Mouse (Mus musculus) cerebellum, adult 18-20 months (tissue): Measurements from ENCODE around the gene Supt5.
"Not testable (repeated sequence)": the region's sequence is repeated elsewhere in the genome, so short reads cannot be mapped to it uniquely, and the experiment has no call there.

Source experiments
- DNase-seq, 2 experiments: peaks; one replicate each; pipeline ENCODE4 v3.0.0; 2021

The Supt5 gene

DNA sequence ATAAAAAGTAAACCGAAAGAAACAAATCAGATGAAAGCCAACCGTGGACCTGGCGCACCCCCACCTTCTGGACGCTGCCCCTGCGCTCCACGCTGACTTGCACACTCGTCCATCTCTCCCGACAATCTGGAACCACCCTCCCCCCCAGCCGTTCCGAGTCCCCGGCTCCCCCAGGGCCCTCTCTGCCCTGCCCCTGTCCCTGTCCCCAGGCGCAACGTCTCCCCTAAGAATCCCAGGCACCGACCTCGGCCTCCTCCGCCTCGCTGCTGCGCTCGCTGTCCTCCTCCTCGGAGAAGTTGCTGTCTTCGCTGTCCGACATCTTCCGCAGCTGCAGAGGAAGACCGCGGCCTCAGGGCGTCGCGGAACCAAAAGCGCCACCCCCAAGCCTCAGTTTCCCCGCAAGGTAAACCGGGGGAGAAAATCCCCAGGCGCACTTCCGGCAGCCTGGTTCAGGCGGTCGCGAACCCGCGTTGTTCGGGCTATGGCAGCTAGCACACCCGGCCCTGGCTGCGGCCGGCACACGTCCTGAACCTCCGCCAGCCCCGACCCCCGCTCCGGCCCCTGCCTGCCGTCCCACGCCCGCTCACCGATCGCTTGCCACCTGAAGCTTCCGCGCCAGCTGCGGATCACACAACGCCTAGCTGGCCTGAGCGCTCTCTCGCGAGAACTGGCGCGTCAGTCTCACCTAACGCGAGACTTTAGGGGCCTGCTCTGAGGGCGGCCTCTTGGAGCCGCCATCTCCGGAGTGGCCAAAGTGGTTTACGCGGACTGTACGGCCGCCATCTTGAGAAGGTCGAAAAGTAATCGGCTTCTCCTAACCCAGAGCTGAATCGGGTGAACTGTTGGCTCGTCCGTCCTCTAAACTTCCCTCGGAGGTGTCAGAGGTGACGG is at the start of gene Supt5:
TSS of gene Supt5 (minus strand) at position 639 of the 891 bp plus-strand sequence.
- DNase-seq = peak; percentile 95 to 98

DNA sequence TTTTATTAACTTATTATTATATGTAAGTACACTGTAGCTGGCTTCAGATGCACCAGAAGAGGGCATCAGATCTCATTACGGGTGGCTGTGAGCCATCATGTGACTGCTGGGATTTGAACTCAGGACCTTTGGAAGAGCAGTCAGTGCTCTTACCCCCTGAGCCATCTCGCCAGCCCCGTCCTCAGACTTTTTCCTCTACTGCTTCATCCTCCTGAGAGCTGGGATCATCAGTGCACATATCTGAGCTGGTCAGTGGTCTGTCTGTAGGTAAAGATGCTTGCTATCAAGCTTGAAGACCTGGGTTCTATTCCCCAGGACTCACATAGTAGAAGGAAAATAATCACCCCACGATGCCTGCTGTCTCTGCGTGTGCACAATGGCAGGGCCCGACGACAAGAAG is 48.8 kb upstream of the Supt5 start:
- DNase-seq = not testable (repeated sequence)

DNA sequence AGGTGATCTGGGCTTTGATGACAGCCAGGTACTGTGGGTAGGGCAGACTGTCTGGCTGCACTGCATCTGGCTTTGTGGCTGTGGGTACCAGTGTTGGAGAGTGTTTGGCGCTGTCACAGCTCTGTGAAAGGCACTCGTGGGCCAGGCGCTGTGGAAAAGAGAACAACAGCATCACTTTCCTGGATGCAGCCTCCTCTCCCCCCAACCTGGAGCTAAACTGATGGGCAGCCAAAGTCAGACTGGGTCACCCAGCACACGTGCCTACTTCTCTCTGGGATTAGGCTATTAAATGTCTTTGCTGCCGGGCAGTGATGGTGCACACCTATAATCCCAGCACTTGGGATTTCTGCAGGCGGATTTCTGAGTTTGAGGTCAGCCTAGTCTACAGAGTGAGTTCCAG is 48.3 kb upstream of the Supt5 start:
- DNase-seq = not testable (repeated sequence)

DNA sequence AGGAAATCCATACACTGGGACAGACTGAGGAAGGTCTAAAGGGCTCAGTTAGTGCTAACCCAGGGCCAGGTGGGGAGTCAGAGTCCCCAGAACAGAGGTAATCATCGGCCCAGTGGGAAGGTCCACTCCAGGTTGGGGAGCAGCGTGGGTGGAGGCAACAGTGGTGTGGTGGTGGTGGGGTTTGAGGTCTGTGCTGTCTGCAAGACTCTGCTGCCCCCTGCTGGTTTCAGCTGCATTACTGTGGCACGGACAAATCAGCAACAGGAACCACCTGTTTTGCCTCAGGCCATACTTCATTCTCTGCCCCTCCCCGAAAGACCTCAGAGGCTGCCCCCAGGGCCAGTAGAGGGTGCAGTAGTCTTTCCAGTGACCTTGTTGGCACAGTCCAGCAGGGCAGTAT is 47.9 kb upstream of the Supt5 start:
- peak; percentile 68 to 76 for DNase-seq

DNA sequence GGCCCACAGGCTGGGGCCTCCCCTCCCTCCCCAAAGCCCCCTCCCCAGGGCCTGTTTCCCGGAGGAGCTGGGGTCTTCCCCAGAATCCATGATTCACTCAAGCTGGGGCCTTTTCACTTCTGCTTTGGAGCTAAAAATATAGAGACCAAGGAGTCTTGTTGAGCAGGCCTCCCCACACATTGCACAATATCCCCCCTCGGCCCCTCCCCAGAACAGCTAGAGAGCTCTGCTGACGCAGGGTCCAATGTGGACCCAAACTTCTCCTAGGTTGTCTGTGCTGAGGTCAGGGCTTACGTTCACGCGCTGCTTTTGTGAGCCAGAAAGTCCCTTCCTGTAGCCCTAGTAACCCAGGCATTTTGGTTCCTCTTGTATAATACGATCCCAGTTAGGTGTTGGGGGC is 47.5 kb upstream of the Supt5 start:
- no peak for DNase-seq

DNA sequence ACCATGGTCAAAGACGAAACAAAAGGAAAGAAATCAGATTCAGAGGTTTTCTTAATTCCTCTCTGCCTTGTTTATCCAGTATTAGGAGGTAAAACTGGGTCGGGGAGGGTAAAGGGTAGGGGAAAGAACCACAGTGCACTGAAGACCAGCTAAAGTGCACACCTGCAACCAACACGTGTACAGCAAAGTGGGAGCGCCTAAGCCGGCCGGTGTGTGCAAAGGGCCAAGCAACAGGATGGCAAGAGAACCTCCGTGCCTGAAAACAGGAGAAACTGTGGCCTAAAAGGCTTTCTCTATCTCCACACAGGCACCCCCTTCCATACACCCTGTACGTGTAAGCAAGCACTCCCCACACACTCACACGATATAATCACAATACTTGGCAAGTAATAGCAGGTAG is 46.6 kb upstream of the Supt5 start:
- no peak for DNase-seq

DNA sequence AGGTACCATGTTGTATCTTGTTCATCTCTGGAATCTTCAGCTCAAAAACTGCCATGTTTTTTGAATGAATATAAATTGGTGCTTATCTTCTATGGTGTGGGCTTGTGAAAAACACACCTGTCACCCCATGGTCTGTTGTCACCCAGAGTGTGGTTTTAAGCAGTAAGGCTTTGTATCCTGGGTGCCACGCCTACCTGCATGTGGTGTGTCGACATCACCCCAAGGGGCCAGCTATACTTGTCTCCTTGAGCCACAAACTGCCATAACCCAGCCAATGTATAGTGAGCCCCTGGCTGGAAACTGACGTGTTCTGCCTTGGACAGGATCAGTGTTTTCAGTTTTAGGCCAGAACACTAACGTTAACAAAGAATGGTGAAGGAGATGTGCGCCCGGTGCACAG is 45.6 kb upstream of the Supt5 start:
- DNase-seq = no peak

DNA sequence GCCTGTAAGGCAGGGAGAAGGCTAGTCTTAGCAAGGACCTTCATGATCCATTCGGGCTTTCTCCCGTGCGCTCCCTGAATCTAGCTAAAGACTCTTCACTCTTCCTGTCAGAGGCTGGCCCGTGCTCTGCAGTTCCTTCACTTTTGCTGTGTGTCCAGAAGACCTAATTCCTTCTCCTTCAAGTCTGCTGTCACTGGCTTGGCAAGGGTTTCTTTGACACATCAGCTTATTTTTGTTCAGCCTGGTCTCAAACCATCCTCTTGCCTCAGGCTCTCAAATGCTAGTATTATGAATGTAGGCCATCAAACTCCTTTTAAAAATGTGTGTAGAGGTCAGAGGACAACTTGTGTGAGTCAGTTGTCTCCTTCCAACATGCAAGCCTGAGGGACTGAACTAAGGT is 45.1 kb upstream of the Supt5 start:
- DNase-seq = no peak

DNA sequence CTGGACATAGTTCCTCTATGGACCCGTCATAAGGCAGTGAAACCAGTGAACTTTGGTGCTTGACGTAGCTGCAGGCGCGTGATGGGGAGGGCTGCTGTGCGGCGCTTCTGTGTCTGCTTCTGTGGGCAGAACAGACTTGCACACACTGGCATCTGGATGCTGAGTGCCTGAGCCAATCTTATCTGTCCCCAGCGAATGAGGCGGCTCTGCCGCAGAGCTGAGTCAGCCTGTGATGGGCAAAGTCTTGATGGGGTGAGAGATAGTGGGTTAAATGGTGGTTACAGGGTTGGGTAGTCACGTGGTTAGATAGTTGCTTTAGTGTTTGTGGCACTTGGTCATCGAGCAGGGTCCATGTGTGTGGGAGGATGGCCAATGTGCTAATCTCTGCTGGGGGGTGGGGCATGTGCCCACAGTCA is 44.4 kb upstream of the Supt5 start:
- no peak for DNase-seq

DNA sequence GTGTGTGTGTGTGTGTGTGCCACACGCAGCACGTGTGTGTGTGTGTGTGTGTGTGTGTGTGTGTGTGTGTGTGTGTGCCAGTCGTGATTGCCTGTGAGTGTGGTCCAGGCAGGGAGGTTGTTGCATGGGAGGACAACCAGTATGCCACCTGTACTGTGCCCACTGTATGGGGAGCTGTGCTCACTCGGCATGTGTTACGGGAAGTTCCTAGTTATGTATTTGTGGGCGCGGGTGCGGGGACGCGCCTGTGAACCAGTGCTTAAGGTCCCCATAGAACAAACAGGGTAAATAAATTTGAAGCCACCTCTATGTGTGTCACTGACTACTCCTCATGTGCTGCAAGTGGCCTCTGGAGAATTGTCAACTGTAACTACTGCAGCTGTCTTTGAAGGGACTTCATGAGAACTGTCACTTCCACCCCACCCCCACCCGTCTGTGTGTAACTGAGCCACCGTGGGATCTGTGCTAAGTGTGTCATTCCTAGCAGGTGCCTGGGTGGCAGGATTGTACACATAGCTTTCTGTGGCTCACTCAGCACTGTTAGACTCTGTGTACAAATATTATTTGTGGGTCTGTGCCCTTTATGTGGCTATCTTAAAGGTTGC is 43.9 kb upstream of the Supt5 start:
- DNase-seq = no peak

DNA sequence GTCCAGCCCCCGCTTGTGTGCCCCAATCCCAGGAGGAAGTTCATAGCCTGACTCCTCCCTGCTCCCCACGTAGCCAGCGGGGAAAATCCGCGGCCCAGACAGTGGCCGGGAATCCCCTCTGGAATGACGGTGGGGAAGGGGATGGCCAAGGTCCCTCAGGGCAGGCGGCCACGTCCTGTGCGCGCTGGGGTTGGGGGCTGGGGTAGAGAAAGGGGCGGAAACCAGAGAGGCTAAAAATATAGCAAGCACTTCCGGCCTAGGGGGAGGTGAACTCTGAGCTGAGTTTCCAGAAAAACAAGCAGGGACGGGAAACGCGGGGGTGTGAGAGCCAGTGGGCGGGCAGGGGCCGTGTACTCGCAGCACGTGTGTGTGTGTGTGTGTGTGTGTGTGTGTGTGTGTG is 43.4 kb upstream of the Supt5 start:
- peak in 1 of 2 experiments; percentile 41 for DNase-seq

DNA sequence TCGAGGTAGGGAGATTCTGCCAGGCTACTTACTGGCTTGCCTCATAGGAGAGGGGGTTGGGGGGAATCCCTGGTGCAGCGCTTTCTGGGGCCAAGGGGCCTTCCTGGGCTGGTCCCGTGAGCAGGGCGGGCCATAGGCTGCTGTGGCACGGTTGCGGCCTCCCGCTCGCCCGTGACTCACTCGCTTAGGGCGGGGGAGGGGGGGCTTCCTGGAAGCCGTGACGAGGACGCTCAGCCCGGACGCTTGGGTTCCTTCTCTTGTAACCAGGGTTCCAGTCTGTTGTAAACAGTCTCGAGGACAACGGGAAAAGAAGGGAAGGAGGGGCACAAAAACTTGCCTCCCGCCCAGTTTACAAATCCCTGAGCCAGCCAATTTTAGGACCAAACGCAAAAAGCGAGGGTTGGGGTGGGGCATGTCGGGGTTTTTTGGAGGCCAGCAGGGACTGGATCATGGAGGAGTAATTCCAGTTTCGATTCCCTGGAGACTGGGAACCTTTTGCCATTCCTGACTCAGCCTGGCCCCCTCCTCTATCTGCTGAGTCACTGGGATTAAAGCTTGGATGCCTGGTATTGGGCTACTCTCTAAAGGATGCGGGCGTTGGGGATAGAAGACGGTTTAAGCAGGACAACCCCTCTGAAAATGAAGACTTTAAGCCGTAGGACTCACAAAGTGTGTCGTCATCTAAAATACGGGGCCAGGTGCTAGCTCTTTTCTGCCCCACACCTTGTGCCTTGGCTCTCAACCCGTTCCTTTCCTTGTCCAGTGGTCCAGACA is 42.7 kb upstream of the Supt5 start:
- peak; percentile 37 to 43 for DNase-seq

DNA sequence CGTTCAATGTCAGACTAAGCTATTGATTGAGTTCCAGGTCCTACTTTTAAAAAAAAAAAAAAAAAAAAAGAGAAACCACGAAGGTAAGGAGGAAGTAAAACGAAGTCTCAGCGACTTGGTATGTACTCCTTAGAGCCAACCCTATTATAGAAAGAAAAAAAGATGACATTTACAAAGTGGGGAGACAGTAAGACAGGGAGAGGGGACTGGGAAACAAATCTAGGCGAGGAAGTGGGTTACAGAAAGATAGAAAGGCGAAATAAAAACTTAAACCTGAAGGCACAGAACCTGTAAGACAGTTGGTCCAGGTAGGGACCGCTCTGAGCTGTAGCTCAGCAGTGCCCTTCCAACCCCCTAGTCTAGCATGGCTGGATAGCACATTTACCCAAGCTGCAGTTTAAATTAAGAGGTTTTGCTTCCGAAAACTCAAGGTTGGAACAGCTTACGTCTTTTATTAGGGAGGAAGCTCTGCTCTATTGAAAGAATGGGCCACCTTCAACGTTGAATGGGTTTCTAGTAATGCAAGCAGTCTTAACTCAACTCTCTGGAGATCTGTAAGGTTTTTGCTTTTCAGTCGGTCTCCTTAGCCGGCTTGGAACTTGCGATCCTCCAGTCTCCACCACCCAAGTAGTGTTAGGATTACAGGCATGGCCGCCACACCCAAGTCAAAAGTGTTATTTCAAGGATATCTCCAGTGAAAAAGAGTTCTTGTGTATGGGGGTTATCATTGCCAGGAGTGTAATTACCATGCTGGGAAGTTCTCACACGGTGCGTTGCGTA is 41.9 kb upstream of the Supt5 start, which contains the start of gene Zfp36:
TSS of gene Zfp36 (minus strand) at position 17 of the 780 bp plus-strand sequence.
- no peak for DNase-seq

DNA sequence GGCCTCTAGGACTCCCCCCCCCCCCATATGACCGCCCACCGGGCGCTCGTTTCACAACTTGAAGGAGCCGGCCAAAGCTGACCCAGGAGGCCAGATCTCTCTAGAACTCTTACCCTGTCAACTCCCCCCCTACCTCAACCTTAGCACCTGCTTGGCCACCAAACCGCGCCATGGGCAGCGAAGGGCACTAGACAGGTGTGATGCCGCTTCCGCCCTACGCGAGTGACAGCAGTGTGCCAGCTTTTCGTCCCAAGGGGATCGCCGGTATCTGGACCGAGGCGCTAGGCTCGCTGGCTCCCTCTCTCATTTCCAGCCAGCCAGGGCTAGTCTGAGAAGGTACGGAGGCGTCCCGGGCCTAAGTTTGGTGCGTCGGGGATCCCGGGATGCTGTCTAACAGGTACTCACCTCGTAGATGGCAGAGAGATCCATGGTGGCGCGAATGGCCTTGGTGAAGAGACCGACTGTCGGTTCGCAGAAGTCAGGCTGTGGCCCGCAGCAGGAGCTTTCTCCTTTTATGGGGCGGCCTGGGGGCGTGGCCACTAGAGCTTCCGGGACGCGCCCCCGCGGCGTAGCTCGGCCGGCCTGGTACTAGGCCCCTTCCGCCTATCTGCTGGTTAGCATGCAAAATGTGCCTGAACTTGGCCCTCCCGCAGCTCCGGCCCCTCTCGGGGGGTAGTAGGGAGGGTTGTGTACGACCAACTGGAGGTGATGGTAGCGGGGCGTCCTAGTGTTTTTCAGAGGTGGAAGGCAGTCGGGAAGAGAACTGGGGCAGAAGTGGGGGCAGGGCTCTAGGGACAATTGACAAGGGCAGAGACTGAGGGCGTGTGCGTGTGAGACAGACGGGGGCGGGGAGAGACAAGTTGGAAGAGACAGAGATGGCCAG is 40.5 kb upstream of the Supt5 start:
- DNase-seq = peak; percentile 59 to 72

DNA sequence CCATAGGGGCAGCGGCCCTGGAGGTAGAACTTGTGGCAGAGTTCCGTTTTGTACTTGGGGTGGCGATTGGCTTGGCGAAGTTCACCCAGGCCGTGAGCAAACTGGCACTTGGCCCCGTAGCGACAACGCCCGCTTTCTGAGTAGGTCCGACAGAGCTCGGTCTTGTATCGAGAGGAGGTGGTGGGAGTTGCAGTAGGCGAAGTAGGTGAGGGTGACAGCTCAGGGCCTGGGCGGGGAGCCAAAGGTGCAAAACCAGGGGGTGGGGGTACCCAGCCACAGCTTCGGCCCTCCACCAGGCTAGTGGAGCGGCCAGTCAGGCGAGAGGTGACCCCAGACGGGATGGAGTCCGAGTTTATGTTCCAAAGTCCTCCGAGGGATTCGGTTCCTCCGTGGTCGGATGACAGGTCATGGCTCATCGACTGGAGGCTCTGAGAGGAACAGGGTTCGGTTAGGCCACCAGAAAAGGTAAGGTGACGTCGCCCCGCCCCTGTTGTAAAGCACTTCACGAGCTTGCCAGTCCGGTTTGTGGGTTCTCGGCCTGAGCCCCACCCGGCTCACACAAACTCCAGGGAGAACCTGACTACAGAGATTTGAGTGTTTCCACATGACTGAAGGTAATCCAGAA is 39.6 kb upstream of the Supt5 start:
- DNase-seq = no peak

DNA sequence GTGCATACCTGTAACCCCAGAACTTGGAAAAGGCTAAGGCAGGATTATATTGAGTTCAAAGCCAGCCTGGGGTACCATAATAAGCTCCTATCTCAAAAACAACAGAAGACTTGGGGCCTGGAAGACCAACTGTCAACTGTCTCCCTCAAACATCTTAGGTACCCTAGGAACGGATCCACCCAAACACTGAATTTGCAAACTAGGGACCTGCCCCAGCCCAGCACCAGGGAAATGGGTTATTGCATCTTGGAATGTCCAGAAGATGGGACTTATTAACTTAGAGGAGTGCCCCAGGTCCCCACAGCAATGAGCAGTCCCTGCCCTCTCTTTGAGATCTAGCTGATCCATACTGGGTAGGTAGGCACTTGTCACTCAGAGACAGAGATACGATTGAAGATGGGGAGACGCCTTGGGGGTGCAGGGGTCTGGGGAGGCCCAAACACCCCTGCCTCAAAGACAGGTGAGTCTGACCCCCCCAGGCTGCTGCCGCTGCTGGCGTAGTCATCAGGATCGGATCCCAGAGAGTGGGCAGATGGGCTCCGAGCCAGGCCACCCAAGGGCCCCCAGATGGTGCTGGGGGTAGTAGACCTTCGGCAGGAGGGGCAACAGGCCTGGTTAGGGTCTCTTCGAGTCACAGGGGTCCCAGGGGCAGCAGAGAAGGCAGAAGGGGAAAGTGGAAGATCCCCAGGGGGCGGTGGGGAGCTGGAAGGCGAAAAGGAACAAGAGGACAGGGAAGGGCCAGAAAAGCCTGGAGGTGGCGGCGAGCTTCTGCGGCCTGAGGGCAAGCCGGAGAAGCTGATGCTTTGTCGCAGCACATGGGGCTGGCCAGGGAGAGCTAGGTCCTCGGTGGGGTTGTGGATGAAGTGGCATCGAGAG is 38.9 kb upstream of the Supt5 start:
- DNase-seq = no peak

DNA sequence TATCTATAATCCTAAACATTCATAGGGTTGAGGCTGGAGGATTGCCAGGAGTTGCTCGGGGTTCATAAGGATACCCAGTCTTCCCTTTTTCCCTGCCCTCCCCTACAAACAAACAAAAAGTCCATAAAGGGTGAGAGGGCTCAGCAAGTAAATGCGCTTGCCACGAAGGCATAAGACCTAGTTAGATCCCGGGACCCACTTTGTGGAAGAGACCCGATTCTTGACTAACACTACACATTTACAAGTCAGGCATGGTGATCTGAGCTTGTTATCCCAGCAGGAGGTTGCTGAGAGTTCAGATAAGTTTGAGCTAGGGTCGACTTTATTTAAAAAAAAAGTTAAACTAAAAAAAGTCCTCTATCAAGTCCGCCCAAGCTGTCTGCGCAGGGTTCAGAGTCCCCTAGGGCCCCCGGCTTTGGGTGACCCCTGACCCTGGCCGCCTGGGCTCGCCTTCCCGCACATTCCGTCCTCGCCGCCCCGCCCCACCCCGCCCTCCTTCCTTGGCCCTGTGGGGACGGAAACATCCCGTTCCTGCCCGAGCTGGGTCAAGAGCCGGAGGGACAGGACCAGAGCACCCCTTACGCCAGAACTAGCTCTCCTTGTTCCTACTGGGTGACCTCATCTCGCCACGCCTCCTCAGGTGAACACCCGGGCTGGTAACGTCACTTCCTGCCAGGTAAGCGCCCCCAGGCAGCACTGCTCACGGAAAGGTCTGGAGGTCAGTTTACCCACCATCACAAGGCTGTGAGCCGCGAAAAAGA is 37.6 kb upstream of the Supt5 start:
- no peak for DNase-seq

DNA sequence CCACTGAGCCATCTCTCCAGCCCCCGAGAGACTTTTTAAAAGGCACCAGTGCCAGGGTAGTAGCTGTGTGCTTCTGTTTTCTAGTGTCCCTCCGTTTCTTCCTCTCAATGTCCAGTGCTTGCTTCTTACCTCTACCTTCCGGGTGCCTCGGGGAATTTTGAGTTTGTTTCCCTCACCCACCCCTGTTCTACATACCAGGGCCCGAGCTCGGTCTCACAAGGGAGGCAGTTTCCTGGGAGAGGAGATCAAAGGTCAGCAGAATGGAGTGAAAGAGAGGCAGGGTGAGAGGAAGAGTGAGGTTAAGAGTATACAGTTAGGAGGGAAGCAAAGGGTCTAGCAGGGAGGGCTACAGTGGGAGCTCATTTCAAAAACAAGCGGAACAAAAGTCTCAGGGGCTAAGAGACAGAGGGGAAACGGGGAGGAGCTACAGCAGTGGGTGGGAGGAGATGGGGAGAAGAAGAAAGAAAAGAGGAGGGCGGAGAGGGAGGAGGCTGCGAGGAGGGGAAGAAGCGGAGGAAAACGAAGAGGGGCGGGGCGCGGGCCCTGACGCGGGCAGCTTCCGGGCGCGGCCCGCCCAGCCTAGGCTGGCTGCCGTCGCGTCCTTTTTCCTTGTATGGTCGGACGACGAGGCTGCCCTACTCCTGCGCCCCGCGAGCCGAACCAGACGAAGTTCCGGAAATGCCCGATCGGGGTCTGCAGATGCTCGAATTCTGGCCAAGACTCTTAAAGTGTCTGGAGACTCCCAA is 36.8 kb upstream of the Supt5 start:
- peak; percentile 69 to 70 for DNase-seq

DNA sequence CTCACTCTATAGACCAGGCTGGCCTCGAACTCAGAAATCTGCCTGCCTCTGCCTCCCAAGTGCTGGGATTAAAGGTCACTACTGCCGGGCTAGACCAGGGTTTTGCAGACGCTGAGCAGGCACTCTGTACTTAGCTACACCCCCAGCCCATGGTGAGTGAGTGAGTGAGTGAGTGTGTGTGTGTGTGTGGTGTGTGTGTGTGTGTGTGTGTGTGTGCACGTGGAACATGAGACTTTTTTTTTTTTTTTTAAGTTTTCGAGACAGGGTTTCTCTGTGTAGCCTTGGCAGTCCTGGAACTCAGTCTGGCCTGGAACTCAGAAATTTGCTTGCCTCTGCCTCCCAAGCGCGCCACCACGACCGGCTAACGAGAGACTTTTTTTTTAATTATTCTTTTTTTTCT is 36.1 kb upstream of the Supt5 start:
- DNase-seq = no peak
